Mouse (Mus musculus) cerebellum, adult 9-11 months (tissue): Measurements from ENCODE around the gene Olfr1500.
"Not testable (repeated sequence)": the region's sequence is repeated elsewhere in the genome, so short reads cannot be mapped to it uniquely, and the experiment has no call there.

Source experiments
- DNase-seq: peaks from one replicate; pipeline ENCODE4 v3.0.0; 2022

Olfr1500 gene

GRCm38 (mm10) chr19:13830388-13830787 is at the start of gene Olfr1500:
TSS of gene Olfr1500 (minus strand) at chr19:13830488.
- no peak for DNase-seq

DNA sequence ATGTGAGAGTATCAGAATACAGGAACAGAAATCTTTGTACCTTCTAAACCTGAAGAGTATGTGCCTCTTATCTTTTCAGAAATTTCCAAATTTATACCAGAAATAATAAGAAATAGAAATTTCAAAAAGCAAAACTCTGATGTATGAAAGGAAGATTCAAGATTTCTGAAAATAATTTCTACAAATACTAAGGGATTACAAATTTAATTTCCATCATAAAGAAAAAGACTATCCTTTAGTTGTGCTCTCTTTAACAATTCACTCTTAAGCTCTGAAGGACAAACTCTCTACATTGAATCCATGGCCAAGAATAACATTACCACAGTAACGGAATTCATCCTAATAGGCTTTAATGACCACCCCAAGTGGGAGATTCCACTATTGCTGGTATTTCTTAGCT is 31.2 kb upstream of the Olfr1500 start, which contains the start of gene Olfr1502:
Olfr1502 (plus strand) TSS at position 301 of the 400 bp plus-strand sequence.
- DNase-seq, result no peak

- DNase-seq, result not testable (repeated sequence)
Observed at GRCm38 (mm10) chr19:13850592-13850991, 20.3 kb upstream of the Olfr1500 start, which contains the start of gene Olfr1501. TSS of gene Olfr1501 (minus strand) at chr19:13850692.

- no peak for DNase-seq
Observed at GRCm38 (mm10) chr19:13828447-13828846, 1.8 kb downstream of the Olfr1500 start.

DNA sequence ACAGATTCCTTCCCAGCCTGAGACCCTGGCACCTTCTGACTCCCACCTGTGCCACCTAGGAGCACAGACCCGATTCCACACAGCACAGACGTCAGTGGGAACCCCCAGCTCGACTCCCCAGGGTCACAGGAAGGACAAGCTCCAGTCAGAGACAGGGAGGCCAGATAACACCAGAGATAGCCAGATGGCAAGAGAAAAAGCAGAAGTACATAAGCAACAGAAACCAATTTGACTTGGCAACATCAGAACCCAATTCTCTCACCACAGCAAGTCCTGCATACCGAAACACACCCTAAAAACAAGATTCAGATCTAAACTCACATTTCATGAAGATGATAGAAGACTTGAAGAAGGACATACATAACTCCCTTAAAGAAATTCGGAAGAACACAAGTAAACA is 9.4 kb downstream of the Olfr1500 start:
- no peak for DNase-seq

GRCm38 (mm10) chr19:13819347-13819746 is 10.9 kb downstream of the Olfr1500 start, which contains the start of gene Olfr1499:
TSS of gene Olfr1499 (minus strand) at chr19:13819447.
- no peak for DNase-seq

DNA sequence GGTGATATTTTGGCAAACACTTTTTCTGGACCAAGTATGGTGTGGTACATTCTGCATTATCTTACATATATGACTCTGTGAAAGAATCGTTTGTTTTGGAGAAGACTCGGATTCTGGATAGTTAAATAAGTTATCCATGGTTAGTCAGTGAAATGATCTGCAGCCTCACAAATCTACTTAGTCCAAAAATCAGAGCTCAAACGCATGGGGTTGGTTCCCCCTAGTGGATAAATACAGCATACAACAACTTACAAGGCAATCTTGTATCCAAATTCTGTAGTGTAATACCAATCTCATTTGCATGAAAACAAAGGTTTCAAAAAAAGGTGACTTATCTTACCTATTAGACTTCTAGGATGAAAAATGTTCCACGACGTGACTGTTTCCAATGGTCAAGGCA is 11.5 kb downstream of the Olfr1500 start:
- DNase-seq, result no peak

- DNase-seq, result no peak
Observed at GRCm38 (mm10) chr19:13812823-13813222, 17.5 kb downstream of the Olfr1500 start.

- not testable (repeated sequence) for DNase-seq
Observed at GRCm38 (mm10) chr19:13805486-13805885, 24.8 kb downstream of the Olfr1500 start.

GRCm38 (mm10) chr19:13798102-13798501 is 32.2 kb downstream of the Olfr1500 start, which contains the start of gene Olfr1497:
TSS of gene Olfr1497 (minus strand) at chr19:13798202.
- DNase-seq, result no peak

- DNase-seq, result no peak
Observed at GRCm38 (mm10) chr19:13777578-13777977, 52.7 kb downstream of the Olfr1500 start, which contains the start of gene Olfr1496. TSS of gene Olfr1496 (plus strand) at chr19:13777878.
